Mouse (Mus musculus) monocyte, adult 2 months (primary cell): ENCODE results near the gene Insig2.

Source experiments
- DNase-seq, 2 experiments: peaks; one replicate each; pipeline ENCODE4 v3.0.0; 2022; ENCODE audit warnings: low spot score in 2 of 2, low read depth in 1 of 2

The Insig2 gene

DNA sequence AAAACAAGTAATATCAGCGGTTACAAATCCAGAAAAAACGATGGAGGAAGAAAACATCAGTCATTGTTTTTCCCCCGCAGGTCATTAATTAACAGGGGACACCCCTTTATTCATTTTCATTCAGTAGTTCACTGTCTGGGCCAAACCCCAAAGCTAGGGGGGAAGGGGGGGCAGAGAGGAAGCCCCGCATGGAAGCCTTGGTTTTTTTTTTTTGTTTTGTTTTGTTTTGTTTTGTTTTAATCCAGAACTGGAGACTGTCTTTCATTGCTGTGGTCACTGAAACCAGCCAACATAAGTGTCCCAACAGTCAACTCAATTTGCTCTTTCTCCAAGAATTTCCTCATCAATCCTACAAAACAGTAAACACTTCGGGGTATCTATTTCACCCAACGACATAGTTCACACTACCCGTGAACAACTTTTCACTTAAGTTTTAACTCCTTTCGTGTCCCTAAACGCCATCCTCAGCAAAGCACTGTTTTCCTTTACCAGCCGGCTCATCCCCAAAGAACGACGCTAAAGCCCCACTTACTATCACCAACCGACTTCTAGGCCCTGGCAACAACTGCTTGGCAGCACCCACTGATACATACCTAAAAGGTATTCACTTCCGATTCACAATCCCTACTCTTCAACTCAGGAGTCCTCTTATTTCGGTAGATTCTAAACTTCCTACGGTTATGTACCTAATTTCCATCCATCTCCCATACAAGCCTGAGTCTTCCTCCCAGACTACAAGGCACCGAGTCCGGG lies 5.6 kb downstream of the Insig2 start:
- no peak for DNase-seq

DNA sequence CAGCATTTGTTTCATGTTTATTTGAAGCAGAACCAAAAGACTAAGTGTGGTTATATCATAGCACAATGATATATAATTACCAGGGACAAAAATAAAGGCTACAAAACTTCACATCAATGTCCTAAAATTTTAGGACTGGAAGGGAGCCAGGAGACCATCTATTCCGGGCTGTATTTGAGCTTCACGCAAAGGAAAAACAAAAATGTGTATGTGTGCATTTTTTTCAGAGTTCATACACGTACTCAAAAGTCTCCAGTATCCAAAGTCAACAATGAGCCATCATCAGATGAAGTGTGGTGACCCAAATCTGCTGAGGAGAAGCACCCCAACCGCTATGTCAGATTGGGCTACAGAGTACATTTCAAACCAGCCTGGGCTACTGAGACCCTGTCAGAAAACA lies 8.9 kb downstream of the Insig2 start:
- no peak for DNase-seq

GRCm38 (mm10) chr1:121314766-121315428 lies 17.5 kb downstream of the Insig2 start:
- DNase-seq = no peak

DNA sequence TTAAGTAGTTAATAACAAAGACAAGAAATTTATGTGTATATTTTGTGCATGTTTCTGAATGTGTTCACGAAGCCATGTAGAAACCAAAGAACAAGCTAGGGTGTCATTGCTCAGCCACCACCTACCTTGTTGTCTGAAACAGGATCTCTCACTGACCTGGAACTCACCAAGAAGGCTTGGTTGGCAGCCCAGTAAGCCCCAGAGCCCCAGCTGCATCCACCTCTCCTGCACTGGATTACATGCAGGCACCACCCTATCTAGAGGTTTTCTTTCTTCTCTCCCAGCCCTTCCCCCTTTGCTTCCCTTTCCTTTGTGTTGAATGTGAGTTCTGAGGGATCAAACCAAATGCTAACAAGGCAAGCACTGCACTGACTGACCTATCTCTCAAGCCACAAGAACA lies 19.2 kb downstream of the Insig2 start:
- DNase-seq = no peak

GRCm38 (mm10) chr1:121312326-121312725 lies 20.1 kb downstream of the Insig2 start:
- no peak for DNase-seq

- no peak for DNase-seq
These were observed 35.6 kb downstream of the Insig2 start for GRCm38 (mm10) chr1:121296717-121297255.

DNA sequence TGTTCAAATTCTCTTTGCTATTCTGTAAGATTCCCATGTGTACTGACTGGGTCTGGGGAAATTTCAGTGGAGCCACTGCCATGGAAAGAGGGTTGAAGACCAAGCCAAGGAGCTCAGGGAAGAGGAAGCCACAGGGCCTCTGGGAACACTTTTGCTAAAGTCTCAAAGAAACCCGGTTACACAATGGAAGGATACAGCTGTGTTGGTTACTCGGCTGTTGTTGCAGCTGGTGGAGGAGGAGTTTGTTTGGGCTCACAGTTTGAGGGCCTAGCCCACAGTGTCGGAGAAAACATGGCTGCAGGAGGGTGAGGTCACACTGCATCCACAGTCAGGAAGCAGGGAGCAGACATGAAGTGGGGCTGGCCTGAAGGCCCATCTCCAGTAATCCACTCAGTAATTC lies 38.8 kb downstream of the Insig2 start:
- DNase-seq = no peak

DNA sequence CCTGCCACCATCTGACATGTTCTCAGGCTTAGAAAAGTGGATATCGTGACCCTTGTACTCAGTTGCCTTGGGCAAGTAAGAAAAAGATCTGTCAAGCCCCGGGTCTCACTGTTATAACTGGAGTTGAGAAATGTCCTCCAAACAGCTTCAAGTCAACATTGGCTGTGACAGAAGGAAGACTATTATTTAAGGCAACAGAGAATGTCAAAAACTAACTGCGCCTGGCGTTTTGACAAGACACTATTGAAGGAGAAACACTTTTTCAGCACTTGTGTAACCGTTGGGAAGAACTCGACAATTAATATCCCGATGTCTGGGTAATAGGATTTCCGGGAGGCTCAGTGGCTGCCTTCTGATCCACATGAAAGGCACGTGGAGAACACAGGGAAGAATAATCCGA lies 41.5 kb downstream of the Insig2 start:
- DNase-seq = no peak

- no peak for DNase-seq
These were observed 42.0 kb downstream of the Insig2 start for GRCm38 (mm10) chr1:121290340-121290739.

DNA sequence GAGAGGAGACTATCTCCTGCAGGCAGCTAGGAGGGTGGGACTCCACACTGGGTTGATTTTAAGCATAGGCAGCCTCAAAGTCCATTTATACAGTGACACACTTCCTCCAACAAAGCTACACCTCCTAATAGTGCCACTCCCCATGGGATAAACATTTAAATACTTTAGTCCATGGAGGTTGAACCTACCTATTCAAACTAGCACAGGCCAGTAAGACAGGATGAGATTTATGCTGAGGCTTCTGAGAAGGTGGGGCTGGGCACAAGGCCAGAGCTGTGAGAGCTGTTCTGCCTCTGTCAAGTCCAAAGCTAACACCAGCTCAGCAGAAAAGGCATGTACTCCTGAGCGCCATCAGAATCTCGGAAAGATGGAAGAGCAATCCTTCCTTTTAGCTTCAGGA lies 48.2 kb downstream of the Insig2 start:
- DNase-seq = no peak

DNA sequence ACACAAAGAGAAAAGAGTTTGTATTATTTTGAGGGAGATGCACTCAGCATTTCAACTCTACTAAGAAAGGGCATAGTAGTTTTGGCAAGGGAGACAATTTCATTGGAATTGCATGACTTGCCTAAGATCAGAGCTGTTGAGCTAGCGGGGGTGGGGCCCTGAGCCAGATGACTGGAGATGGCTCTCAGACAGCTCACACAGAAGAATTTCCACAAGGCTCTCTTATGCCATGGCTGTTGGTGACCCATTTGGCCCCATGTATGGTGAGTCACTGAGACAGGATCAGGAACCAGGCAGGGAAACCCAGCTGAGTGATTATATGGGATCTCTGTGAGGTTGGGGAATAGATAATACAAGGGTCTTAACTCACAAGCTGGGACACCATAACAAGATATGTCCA lies 51.9 kb downstream of the Insig2 start:
- no peak for DNase-seq

DNA sequence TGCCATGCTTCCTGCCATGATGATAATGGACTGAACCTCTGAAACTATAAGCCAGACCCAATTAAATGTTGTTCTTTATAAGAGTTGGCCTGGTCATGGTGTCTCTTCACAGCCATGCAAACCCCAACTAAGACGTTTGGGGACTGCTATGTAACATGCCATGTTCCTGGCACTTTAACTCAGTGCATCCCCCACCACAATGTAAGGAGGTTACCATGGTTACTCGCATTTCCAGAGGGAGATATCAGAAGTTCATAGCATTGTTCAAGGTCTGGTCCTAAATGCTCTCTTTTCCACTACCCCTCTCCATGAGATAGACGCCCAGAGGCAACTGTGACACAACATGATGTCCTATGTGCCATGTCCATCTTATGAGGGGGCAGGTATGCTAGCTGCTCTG lies 54.0 kb downstream of the Insig2 start:
- no peak for DNase-seq

GRCm38 (mm10) chr1:121277466-121277865 lies 54.9 kb downstream of the Insig2 start:
- no peak for DNase-seq

DNA sequence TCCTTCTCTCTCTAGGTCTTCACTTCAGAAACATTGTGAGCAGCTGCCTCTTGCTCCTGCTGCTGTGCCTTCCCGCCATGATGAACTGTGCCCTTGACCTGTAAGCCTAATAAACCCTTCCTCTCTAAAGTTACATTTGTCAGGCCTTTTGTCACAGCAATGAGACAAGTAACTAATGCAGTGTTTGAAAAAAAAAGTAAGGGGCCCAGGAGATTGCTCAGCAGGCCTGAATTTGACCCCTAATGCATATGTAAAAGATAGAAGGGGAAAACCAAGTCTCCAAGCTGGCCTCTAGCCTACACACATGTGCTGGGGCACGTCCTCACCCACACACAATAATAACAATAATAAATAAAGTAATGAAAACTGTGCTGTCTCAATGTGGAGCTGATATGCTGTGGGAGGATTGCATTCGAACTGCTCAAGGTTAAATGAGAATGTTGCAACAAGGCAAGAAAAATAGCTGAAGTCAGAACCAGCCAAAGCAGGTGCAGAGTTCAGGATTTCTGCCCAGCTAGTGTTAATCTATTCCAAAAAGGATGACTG lies 56.4 kb downstream of the Insig2 start:
- no peak for DNase-seq

- DNase-seq = no peak
These were observed 72.1 kb downstream of the Insig2 start for GRCm38 (mm10) chr1:121260171-121260741.
